Mouse (Mus musculus): Measurements from ENCODE around the gene Olfr1359. TPM values are rescaled to one million over a fixed set of nuclear protein-coding genes. Genes with fewer than 3 reads are reported as not detected.

Gene Olfr1359
- total RNA-seq, 2 experiments from 2014 or later = not detected

DNA sequence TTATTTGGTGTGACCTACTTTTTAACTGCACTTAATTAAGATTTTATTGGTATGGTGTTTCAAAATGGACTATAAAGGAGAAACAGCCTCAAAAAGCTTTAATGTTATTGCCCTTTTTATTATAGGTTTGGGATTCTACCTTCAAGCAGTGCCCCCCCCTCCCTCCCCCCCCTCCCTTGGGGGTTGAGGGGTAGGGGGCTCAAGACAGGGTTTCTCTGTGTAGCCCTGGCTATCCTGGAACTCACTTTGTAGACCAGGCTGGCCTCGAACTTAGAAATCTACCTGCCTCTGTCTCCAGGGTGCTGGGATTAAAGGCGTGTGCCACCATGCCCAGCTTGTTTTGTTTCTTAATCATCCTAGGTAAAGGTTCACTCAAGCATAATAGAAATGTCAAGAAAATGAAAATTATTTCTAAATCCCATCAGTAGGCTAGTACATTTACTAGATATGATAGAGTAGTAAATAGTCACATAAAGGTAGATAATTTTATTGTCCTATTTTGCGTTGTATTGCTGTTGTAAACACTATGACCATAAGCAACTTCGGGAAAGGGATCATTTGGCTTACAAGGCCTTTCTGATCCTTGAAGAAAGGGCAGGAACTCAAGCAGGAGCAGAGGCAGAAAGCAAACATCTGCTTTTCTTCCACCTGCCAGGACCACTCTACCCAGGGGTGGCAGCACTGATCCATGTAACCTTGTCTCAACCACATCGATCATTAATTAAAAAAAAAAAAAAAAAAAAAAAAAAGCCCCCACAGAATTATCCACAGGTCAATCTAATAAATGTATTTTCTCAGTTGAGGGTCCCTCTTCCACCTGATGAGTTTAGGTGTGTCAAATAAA, 25.3 kb downstream of the Olfr1359 start:
- no peak for DNase-seq (ENCODE audit: low spot score in 2 of 2)

DNA sequence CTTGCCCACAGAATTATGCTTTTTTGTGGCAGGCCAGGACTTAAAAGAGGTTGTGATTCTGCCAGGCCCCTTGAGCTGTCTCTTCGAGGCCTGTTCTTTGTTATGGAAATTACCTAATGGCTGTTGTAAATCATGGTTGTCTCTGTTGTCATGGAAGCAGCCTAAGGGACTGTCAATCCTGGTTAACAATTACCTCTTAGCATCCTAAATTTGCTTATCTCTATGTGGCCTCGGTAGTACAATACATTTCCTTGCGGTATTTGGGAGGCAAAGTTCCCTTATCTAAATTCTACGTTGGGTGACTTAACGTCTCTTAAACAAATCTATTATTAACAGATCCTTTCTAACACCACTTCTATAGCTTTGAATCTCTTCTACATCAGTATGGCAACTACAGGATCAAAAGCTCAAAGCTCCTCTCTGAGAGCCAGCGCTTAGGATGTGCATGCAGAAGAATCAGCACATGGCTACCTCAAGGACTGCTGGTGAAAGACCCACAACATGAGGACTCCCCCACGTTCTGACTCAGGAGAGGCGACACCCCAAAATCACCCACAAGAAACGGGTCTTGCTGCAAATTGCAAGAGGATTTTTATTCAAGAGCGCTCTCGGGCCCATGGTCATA, 30.1 kb downstream of the Olfr1359 start:
- no peak for DNase-seq (ENCODE audit: low spot score in 2 of 2)

DNA sequence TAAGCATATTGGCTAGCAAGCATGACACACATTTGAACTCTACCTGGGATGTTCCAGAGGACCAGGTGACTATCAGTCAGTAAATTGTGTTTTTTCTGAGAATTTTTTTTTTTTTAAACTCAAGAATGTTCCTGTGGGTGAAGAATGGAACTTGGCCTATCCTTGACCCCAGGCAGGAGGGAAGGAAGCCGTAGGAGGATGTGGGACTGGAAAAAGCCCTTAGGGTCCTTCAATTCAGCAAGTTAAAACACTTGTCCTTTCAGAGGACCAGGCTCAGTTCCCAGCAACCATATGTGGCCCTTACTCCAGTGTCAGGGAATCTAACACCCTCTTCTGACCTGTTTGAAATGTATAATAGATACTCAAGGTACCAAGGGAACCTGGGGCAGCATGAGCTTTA, 31.6 kb downstream of the Olfr1359 start:
- no peak for DNase-seq (ENCODE audit: low spot score in 2 of 2)

DNA sequence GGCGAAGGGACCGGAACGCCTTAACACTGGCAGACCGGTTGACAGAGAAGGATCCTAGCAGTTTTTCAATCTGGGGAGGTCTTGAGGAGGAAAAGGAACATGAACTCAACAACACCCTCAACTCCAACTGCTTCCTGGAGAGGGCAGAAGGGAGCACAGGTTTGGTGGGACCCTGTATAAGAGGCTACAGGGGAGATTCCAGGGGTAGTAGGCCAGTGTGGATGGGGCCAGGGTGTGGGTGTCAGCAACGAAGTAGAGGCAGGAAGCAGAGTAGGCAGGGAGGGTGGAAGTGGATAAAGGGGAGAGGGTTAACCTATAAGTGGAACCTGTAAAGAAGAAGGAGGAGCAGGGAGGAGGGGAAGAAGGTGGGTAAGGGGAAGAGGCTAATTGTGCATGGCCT, 35.6 kb downstream of the Olfr1359 start:
- no peak for DNase-seq (ENCODE audit: low spot score in 2 of 2)

DNA sequence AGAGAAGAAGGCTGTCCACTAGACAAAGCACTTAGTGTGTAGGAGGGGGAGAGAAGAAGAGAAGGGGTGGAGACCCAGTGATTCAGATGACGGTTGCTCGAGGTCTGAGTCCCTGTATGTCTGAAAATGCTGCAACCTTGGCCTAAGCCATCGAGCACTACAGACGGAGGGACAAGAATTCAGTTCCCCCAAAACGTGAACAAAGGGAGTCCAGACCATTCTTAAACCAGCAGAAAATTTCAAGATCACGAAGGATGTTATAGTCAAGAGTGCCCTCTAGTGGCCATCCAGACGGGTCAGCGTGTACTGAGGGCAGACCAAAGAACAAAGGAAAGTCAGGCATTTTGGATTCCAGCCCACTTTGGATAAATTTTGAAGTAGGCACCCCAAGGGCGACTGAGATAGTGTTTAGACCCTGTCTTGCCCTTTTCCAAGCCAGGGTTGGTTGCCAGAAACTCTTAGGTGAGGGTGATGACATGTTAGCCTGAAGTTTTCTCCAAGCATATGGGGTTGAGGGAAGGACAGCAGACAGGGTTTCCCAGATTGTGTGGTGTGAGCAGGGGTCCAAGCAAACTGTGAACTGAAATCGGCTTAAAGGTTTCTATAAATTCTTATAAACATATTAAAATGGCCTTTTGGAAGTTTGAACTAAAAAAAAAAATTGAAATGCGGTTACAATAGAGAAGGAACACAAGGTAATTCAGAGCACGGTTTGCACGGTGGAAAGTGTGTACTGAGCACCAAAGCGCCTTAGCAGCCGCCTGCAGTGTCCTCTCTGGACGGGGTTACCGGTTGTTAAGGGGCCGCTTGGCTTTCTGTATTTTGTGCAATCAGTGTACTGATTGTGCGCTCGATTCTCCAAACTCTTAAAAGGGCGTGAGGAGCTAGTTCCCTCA, 36.3 kb downstream of the Olfr1359 start:
- peak; percentile 70 to 74 for DNase-seq (ENCODE audit: low spot score in 2 of 2)

DNA sequence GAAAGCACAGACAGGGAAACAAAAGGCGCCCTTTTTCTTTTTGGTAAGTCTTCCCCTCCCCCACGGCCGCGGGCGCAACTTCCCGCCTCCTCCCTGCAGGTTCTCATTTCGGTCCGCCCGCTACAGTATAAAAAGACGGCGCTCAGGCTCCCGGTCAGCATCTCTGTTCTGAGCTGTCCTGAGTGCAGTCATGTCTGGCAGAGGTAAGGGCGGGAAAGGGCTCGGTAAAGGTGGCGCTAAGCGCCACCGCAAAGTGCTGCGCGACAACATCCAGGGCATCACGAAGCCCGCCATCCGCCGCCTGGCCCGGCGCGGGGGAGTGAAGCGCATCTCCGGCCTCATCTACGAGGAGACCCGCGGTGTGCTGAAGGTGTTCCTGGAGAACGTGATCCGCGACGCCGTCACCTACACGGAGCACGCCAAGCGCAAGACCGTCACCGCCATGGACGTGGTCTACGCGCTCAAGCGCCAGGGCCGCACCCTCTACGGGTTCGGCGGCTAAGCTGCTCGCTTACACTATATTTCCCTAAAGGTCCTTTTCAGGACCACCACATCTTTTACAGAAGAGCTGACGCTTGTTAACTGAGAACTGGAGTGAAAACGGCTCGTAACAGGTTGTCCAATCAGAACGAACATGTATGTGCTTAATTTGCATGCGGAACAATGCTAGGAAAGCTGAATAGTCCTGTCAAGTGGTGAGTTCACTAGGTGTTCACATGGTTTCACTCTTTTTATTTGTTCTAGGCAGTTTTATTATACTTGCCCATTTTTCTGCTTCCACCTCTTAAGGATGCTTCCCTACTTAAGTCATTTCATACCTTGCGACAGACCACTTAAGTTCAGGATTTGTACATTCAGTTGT, 37.2 kb downstream of the Olfr1359 start, which contains the start of gene Hist1h4j:
Hist1h4j (plus strand) TSS at position 159 of the 862 bp plus-strand sequence.
- peak; percentile 63 to 76 for DNase-seq (ENCODE audit: low spot score in 2 of 2)

DNA sequence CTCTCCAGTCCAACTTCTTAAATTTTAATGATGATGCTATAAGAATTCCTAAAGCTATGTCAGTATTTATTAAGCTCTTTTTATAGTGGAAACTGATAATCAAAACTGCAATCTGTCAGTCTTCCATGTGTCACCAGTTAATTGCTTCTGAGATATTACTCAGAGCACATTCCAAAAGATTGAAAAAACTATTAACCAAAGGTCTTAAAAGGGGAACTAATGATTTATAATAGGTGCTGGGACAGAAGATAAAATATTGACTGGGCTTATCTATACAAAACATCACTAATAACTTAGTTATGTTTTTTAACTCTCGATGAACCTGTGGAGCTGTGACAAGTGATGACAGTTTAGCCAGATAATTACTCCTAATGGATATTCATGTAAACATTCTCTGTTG, 47.1 kb downstream of the Olfr1359 start:
- DNase-seq (ENCODE audit: low spot score in 2 of 2) = no peak

DNA sequence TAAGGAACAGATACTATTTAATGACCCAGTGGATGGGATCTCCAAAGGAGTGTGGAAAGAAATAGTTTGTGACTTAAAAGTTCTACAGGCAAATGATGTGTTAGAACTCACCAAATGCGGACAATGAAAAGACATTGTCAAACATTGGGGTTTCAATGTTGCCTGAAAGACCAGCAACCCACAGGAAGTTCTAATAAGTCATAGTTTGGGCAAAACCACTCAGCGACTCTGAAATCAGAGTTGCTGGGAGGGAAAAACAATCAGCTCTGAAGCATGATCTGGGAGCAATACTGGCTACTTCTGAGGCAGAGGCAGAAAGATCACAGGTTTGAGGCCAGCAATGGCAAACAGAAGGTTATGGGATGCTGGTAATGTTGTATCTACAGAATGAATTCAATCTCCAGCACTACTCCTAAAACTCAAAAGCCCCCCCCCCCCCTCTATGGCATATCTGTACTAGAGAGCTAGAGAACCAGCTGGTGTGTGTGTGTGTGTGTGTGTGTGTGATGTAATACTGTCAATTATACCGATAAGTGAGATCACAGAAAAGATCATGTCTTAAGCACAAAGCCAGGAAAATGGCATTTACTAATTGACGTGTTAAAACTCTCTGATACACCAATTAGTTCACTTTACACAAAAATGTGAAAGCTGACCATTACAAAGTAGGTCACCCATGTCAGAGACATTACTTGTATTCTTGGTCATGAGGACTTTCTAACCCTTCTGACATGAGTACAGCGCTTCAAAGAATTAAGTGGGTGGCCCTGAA, 51.7 kb downstream of the Olfr1359 start:
- no peak for DNase-seq (ENCODE audit: low spot score in 2 of 2)

DNA sequence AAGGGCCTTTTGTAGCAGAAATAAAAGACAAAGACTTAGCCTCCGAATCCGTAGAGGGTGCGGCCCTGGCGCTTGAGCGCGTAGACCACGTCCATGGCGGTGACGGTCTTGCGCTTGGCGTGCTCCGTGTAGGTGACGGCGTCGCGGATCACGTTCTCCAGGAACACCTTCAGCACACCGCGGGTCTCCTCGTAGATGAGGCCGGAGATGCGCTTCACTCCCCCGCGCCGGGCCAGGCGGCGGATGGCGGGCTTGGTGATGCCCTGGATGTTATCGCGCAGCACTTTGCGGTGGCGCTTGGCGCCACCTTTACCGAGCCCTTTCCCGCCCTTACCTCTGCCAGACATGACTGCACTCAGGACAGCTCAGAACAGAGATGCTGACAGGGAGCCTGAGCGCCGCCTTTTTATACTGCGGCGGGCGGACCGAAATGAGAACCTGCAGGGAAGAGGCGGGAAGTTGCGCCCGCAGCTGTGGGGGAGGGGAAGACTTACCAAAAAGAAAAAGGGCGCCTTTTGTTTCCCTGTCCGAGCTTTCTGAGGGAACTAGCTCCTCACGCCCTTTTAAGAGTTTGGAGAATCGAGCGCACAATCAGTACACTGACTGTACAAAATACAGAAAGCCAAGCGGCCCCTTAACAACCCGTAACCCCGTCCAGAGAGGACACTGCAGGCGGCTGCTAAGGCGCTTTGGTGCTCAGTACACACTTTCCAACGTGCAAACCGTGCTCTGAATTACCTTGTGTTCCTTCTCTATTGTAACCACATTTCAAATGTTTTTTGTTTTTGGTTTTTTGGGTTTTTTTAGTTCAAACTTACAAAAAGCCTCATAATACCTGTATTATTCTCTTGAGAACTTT, 52.5 kb downstream of the Olfr1359 start, which contains the start of gene Hist1h4k:
Hist1h4k (minus strand) TSS at position 347 of the 859 bp plus-strand sequence.
- DNase-seq (ENCODE audit: low spot score in 2 of 2) = peak; percentile 88 to 94

DNA sequence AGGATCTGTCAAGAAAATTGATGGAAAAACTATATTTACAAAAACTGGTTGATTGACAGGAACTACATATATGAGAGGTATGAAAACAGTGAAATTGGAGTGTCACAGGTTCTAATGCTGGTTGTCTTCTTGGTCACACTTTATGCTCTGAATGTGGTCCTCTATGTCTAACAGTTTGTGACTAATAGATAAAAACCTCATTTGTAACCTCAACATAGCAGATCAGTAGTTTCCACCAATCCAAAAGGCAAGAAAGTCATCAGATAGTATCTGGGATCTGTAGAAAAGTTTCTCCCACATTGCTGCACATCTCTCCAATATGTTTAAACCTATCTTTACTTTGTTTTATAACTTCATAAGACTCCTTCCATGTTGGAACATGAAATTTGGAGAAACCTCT, 53.5 kb downstream of the Olfr1359 start:
- DNase-seq (ENCODE audit: low spot score in 2 of 2) = no peak

DNA sequence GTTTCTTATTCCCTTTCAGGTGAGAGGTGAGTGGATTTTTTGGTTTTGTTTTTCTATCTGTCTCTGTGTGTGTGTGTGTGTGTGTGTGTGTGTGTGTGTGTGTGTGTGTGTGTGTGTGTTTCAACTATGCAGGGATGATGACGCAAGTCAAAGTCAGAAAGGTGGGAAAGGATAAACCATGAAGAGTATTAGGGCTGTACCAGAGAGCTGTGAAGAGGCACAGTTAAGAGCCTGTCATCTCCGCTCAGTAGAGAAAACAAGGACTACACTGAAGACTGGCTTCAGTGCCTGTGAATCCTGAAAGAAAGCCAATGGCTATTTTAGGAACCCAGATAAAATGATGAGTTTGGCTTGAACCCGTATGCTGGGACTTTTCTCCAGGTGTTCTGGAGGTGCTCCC, 53.9 kb downstream of the Olfr1359 start:
- no peak for DNase-seq (ENCODE audit: low spot score in 2 of 2)

DNA sequence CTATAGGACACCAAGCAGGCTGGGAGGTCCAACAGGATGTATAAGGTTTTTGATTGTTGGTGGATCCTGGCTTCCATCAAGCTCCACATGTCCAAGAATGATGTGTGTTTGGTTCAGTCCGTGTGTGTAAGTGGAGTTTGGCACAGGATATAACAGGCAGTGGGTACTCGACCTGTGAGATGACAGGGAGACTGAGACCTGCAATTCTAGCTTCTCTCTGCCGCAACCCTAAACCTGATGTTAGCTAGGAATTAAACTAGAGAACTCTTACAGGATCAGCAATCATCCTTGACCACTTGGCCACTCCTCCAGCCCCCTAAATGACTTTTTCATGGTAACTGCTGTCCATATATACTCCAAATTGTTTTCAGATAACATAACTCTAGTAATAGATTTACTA, 54.4 kb downstream of the Olfr1359 start:
- no peak for DNase-seq (ENCODE audit: low spot score in 2 of 2)

DNA sequence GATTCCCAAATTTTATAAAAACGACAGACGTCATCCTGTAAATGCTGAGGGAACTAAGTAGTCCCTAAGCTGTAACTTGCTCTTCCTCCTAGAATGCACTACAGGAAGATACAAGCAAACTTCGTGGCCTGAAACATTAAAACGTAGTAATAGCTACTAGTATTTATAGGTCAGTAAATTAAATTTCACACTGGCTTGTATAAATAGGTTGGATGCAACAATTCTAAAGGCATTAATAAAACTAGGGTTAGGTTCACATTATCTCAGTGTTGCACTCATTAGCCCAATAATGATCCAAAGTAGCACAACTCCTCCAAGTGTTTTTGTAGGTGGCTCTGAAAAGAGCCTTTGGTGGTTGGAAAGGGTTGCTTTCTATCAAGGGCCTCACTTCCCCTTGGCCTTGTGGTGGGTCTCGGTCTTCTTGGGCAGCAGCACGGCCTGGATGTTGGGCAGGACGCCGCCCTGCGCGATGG, 55.2 kb downstream of the Olfr1359 start:
- DNase-seq (ENCODE audit: low spot score in 2 of 2) = no peak

DNA sequence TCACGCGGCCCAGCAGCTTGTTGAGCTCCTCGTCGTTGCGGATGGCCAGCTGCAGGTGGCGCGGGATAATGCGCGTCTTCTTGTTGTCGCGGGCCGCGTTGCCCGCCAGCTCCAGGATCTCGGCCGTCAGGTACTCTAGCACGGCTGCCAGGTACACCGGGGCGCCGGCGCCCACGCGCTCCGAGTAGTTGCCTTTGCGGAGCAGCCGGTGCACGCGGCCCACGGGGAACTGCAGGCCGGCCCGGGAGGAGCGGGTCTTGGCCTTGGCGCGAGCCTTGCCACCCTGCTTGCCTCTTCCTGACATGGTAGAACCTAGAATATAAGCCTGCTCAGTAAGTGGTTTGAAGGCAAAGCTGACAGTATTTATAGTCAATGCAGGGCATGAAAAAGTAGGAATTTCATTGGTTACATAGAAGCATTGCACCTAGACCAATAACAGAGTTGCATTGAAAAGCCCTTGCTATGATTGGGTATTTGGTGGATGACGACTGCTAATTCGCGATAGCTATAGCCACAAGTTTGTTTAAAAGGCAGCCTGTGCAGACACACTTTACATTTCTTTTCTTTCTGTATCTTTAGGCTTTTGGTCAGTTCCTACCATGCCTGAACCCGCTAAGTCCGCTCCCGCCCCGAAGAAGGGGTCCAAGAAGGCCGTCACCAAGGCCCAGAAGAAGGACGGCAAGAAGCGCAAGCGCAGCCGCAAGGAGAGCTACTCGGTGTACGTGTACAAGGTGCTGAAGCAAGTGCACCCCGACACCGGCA, 55.8 kb downstream of the Olfr1359 start, which contains the start of the genes Hist1h2ak and Hist1h2bn:
Hist1h2ak (minus strand) TSS at position 304 of the 762 bp plus-strand sequence.
Hist1h2bn (plus strand) TSS at position 600 of the 762 bp plus-strand sequence.
- peak; percentile 62 to 73 for DNase-seq (ENCODE audit: low spot score in 2 of 2)

DNA sequence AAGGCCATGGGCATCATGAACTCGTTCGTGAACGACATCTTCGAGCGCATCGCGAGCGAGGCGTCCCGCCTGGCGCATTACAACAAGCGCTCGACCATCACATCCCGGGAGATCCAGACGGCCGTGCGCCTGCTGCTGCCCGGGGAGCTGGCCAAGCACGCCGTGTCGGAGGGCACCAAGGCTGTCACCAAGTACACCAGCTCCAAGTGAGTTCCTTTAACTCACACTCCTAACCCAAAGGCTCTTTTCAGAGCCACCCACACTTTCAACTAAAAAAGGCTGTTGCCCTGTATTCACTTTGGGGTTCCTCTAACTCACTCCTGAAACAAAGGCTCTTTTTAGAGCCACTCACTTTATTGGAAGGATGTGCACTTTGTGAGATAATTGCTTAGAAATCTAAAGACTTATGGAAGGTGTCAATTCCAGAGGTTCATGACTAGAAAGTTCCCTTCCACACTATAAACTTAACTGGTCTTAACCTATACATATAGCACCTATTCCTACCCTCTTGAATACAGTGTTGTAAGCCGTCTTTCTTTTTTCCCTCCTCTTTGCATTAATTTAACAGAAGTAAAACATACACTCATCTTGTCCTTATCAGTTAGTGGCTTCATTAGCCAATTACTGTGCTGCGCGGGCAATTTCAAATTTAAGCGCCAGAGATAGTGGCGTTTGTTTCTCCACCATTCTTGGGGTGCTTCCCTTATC, 56.5 kb downstream of the Olfr1359 start:
- peak; percentile 17 to 42 for DNase-seq (ENCODE audit: low spot score in 2 of 2)

DNA sequence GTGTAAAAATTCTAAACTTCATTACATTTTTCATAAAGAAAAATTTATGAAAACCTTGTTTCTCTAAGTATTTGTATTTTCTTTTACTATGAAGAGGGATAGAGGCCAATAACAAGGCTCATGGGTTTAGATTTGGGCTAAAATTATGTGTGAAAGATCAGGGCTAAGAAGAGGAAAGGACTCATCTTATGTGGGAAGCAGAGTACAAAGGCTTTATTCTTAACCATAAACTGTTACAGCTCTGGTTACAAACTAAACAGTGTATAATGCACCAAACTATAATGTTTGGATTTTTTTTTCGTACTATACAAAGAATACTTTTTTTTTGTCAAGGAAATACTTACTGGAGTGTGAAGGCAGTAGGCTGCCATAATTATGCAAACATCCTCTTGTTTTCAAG, 57.8 kb downstream of the Olfr1359 start:
- DNase-seq (ENCODE audit: low spot score in 2 of 2) = no peak

All from left cerebral cortex, adult 18-20 months (tissue).